Mouse (Mus musculus) adrenal gland, postnatal 36 days (tissue): ENCODE results near the gene Hyou1. TPM values are rescaled to one million over a fixed set of nuclear protein-coding genes. Genes with fewer than 3 reads are reported as not detected.
A peak's percentile ranks its signal among the peaks of the same experiment; 100 is the strongest.
"Not testable (repeated sequence)": the region's sequence is repeated elsewhere in the genome, so short reads cannot be mapped to it uniquely, and the experiment has no call there.

ENCODE experiments used
- DNase-seq, 2 experiments: peaks; one replicate each; pipeline ENCODE4 v3.0.0; 2021; ENCODE audit warnings: mixed read lengths in 1 of 2
- long read RNA-seq, 2 experiments: library from polyadenylated mRNA; stranded (forward); transcript quantifications; one replicate each; pipeline ENCODE4 v2.0.0; 2021; ENCODE audit warnings: borderline sequencing depth in 2 of 2
- total RNA-seq, 2 experiments: library from RNA; stranded (reverse); gene quantifications; 2 replicates each; pipeline ENCODE4 v1.2.3; 2021

Hyou1 gene
- total RNA-seq, result 100 to 1,000 TPM; 203 to 204 TPM
- long read RNA-seq, experiment 1, full-length matches to known transcripts, result 62 of 90 reads
- long read RNA-seq, experiment 1, partial matches to known transcripts, result 22 of 90 reads
- long read RNA-seq, experiment 1, other reads (novel, unspliced or antisense), result 6 of 90 reads
- long read RNA-seq, experiment 2, full-length matches to known transcripts, result 14 of 17 reads
- long read RNA-seq, experiment 2, partial matches to known transcripts, result 1 of 17 reads
- long read RNA-seq, experiment 2, other reads (novel, unspliced or antisense), result 2 of 17 reads

DNA sequence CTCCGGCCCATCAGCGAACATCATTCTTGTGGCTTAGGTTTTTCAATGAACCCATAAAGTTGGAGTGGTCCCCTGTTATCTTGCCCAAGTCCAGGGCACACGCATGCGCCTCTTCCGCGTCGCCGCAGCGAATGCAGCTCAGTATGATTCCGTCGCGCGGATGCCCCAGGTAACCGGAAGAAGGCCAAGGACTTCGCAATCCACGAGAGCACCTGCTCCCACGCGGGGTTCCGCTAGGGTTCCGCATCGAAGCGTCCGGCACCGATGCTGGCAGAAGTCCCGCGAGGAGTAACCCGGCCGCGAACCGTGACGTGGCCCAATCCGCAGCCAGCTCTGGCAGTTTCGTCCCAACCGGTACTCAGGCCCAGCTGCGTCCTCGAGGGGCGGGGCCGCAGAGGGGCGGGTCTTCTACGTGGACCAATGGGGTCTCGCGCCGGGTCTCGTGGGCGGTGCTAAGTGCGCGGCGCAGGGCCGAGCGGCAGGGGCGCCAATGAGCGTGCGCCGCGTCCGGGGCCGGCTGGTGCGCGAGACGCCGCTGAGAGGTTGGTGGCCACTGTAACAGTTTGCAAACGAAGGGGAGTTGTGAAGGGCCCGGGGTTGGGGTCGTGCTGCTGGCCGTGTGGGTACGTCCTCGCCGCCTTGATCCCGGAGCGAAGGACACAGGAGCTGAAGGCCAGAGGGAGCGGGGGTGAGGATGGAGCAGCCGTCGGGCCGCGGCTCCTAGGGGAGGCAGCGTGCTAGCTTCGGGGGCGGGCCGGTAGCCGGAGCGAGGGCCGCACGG, at the start of gene Hyou1:
Hyou1 (plus strand) TSS at position 437 of the 781 bp plus-strand sequence.
- peak; percentile 99 for DNase-seq

DNA sequence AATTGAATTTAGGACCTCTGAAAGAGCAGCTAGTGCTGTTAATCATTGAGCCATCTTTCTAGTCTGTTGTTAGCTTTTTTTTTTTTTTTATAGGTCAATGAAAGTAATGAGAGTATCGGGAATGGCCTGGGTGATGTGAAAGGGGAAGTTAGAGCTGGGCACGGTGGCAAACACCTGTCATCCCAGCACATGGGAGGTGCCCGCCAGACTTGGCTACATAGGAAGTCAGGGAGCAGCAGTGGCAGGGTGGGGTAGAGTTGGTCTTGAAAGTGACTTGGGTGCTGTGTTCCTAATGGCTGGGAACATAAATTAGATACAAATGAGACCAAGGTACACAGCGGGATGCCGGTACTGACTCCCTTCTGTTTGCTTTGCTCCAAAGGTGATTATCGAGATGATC, 48.6 kb upstream of the Hyou1 start:
- no peak for DNase-seq

DNA sequence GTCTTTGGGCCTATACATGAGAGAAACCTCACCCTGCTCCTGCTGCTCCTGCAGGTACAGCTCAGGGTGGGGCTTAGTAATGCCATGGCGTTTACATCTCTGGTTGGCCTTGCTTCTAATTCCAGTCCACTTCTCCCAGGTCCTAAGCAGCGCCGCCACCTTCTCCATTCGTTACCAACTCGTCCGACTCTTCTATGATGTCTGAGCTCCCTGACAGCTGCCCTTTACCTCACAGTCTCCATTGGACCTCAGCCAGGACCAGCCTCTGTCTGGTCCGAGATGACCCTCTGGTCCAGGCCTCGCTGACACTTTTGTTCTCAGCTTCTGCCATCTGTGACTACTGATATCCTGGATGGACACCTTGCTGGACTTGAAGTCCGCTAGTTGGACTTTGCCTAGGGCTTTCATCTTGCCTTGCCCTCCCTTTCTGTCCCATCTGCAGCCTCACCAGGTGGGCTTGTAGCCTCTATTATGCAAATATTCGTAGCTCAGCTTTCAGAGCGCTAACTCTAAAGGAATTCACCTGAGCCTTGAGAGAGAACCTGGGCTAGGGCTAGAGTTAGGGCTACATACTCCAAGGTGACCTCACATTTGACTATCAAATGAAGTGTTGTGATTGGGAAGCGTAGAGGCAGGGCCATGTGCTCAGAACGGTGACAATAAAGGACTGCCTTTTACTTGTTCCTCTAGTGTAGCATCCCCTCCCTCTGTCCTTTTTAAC, 46.2 kb upstream of the Hyou1 start:
- no peak for DNase-seq

DNA sequence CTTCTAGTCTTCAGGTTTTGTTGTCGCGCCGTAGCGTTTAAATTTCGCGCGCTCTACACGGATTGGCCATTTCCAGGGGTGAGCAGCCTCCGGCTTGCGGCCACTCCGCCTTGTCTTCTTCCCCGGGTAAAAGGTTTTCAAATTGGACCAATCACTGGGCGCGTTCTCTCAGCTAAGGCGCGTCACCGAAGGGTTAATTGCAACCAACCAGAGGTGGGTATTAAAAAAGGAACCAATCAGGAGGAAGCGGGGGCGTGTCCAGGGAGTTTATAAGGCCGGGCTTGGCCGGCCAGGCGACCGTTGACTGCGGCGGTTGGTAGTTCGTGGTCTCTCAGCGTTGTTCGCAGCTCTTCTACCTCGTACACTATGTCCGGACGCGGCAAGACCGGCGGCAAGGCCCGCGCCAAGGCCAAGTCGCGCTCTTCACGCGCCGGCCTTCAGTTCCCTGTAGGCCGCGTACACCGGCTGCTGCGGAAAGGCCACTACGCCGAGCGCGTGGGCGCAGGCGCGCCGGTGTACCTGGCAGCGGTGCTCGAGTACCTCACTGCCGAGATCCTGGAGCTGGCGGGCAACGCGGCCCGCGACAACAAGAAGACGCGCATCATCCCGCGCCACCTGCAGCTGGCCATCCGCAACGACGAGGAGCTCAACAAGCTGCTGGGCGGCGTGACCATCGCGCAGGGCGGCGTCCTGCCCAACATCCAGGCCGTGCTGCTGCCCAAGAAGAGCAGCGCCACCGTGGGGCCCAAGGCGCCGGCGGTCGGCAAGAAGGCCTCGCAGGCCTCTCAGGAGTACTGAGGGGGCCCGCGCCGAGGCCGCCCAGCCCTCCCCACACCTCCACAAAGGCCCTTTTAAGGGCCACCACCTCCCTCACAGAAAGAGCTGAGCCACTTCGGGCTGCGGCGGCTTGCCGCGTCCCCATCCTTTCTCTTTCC, 44.6 kb upstream of the Hyou1 start, which contains the start of gene H2afx:
H2afx (plus strand) TSS at position 299 of the 935 bp plus-strand sequence.
- DNase-seq, result peak; percentile 96 to 97

DNA sequence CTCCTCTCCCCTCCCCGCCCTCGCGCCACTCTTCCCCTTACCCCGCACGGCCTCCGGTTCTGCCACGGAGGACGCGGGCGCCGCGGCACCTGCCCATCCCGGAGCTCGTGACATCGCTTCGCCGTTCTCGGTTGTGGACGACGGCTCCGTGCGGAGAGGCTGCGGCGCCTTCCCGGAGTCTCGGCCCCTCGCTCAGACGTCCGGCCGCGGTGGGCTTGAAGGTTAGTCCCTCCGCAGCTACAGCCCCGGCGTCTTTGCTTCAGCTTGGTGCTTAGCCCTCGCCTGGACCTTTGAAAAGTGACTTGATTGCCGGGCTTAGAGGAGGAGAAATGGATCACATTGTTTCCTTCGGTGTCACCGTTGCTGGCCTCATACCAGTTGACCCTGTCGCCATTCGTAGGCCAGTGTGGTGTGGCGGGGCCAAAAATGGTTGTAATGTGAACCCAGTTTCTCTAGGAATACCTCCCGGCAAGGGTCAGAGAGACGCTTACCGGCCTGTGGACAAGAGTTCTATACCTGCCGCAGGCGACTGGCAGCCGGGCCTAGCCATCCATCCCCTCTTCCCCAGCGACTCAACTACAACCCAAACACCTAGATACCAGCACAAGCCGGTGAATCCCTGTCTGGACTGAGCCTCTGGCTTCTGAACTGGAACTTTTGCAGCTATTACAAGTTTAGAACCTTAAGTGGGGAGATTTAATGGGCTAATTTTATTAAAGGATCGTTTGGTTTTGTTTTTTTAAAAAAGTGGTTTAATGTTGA, 43.8 kb upstream of the Hyou1 start:
- DNase-seq, result peak; percentile 54 to 56

DNA sequence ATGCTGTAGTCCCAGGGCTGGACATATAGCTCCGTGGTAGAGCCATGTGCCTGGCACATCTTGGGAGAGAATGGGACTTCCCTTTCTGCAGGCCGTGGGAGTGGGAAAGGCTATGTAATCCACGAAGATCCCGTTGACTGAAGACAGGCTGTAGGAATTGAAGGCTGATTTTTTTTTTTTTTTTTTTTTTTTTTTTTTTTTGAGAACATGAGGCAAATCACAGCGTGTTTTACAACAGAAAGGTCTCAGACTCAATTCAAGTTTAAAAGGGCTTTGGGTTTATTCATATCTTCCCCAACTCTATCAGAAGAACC, 43.2 kb upstream of the Hyou1 start:
- DNase-seq, result no peak

DNA sequence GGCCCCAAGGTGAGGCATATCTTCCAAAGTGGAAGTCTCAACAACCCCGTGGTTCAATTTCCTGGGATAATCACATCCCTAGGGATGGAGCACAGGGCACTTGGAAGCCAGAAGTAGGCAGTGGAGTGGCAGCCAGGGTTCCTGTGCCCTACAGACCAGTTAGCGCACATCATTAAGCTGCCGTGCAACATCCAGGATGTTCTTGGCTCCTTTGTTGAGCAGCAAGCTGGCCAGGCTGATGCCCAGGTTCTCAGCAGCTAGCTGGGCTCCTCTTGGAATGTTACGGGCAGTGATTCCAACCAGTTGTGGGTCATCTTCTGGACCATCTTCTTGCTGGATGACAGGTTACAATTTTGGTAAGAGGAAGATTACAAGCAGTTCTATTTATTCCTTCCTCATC, 42.8 kb upstream of the Hyou1 start:
- DNase-seq, result not testable (repeated sequence)

DNA sequence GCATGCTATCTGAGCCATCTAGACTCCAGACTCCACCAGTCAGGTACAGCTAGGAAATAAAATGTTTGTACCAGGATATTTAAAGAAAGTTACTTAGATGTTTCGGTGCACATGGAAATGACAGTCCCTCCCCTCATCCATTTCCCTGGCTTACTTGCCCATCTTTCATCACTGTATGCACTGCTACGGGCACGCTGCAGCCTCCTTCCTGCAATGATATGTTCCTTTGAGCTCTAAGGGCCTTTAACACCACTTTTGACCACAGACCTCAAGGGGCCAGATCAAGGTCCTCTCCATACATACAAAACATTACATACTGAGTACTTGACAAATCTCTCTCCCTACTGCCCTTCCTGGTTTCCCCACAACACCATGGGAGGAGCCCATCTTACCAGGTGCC, 42.3 kb upstream of the Hyou1 start:
- no peak for DNase-seq

DNA sequence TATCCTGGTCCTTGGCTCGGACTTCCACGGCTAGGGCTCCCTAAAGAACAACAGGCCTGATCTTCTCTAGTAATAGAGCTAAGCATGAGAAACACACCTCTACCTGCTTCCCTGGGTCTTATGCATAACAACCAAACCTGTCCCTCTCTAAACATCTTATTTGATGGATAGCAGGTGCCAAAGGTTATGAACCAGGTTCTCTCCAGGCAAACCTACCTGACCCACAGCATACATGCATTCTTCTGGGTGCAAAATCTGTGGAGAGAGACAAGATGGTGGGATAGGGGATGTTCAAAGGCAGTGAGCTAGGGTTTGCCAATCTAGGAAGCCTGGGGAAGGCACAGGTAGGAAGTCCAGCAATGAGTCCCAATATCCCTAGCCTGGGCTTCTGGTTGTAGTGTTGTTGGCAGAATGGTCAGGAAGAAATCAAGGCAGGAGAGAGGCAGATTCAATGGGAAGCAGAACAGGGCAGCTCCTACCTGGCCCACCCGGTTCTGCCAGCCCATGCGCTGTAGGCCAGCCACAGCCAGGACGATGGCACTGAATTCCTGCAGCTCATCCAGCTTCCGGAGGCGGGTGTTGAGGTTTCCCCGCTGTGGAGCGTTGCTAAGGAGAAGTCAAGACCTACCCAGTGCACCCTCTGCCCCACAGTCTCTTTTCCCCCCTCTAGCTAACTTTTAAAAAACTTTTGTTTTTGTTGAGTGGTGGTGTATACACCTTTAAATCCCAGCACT, 41.7 kb upstream of the Hyou1 start:
- no peak for DNase-seq

DNA sequence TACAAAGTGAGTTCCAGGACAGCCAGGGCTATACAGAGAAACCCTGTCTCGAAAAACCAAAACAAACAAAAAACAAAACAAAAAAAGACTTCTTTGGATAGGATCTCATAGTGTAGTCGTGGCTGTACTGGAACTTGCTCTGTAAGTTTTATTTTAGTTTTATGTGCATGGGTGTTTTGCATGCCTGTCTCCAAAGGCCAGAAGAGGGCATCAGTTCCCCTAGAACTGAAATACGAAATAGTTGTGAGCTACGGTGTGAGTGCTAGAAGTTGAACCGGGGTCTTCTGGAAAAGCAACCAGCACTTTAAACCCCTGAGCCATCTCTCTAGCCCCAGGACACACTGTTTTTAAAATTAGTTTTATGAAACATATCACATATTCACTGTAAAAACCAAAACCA, 40.7 kb upstream of the Hyou1 start:
- DNase-seq, result no peak

DNA sequence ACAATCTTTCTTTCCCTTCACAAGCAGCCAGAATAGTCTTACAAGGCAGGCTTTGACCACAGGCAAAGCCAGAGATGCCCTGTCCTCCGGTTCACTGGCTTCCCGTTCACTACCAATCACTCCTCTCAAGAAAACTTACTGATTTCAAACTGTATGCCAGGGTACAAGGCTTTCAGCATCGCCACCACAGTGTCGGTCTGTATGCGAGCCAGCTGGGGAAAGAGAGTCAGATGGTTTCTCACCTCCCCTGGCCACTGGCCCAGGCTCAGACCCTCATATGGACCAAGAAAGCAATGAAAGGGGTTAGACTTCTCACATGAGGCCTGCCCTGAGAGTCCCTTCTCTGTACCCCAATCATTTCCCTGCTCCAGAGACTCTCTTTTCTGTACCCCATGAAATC, 37.8 kb upstream of the Hyou1 start:
- DNase-seq, result no peak

DNA sequence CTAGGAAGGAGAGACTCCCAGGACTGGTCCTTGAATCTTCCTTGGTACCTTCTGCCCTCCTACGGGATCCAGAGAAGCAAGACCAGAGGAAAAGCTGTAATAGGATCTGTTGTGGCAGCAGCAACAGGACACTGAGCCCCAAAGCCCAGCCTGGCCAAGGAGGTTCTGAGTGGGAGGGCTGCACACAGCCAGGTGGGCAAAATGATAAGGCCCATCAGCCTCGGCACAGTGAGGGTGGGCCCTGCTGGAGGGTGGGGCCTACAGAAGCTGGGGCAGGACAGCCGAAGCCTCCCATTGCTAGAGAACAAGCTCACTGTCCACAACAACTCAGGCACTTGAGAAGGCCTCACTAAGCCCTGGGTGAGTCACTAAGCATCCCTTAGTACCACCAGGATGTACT, 37.1 kb upstream of the Hyou1 start:
- DNase-seq, result no peak

DNA sequence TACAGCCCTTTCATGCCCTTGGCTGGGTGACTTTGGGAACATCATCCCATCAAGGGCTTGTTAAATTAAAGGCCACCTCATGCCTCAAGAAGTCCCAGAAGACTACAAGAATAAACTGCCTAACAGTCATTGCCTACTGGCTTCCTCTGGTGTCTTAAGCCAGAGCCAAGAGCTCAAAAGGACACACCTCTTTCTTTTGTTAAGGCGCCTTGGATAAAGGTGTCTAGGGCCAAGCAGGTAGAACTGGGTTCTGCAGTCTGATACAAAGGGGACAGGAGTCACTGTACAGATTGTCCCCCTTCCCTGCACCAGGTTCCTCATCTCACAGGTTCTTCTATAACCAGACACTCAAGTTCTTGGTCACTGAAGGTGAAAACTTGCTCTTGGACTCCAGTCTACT, 36.7 kb upstream of the Hyou1 start:
- no peak for DNase-seq

DNA sequence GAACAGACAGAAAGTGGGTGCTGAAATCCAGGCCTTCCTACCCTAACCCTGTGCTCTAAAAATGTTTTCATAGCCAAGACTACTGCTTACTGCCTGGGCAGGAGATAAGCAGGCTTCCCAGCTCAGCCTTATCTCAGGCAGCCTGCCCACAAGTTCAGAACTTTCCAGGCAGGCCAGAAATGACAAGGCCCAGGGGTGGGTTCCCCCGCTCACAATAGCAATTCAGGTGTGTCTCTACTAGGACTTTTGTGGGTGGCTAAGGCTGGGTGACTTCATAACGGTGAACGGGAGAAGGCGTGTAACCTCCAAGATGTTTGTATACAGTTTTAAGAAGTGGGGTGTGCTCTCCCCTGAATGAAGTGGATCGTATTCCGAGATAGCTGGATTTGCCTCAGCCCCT, 36.0 kb upstream of the Hyou1 start:
- peak; percentile 42 to 51 for DNase-seq

DNA sequence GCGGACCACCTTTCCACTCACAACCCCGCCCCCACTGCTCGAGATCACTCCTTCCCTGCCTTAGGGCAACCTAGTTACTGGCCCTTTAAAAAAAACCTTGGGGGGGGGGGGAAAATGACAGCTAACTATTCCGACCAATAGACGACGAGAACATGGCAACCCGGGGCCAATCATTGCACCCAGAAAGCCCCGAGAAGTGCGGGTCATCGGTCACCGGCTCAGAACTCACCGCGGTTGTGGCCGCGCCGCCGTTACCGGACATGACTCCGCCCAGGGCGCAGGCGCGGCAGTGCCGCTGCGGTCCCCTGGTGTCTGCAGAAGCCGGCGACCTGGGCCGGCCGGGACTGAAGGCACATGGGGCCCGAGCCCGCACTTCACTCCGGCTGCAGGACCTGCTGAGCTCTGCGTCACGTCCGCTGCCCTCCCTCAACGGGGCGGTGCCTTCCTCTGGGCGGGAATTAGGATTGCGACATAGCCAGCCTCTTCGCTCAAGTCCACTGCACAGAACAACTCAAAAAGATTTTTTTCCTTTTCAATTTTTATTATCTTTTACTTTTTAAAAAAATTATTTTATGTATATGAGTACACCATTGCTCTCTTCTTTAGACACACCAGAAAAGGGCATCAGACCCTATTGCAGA, 35.4 kb upstream of the Hyou1 start, which contains the start of gene Hmbs:
Hmbs (minus strand) TSS at position 448 of the 641 bp plus-strand sequence.
- peak; percentile 95 for DNase-seq

DNA sequence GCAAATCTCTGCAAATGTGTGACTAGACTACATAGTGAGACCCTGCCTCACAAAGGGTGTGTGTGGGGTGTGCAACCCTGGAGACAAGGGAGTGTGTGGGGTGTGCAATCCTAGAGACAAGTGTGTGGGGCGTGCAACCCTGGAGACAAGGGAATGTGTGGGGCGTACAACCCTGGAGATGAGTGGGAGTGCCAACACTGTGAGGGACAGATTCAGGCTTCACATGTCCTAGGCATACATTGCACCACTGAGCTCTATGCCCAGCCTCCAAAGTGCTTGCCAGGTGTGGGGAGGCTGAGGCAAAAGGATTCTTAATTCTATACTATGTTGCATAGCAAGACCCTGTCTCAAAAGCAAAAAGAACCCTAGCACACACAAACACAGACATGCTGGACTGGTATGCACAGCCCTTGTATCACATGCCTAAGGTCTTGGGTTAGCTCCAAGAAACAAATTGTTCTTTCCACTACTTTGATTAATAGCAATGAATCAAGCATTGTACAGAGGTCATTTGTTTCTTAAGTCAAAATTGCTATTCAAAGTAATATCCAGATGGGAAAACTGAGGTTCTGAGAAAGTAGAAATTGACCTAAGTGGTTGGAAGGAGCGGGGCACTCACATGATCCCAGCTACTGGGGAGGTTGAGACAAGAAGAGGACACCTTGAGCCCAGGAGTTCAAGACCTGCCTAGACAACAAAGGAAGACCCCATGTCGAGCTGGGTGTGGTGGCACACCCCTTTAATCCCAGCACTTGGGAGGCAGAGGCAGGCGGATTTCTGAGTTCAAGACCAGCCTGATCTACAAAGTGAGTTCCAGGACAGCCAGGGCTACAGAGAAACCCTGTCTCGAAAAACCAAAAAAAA, 33.5 kb upstream of the Hyou1 start:
- DNase-seq, result no peak

DNA sequence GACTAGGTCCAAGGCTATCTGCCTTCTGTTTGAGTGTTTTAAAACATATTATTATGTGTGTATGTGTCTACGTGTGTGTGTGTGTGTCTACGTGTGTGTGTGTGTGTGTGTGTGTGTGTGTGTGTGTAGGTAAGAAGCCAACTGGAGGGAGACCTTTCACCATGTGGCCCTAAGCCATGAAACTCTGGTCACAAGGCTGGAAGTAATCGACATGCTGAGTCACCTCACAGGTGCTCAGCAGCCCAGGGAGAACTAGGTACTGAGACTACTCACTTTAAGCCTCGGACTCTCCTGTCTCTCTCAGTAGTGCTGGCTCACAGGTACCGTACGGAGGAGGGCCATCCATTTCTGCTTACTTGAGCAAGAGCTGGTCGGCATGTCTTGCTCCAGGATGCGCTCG, 32.1 kb upstream of the Hyou1 start:
- DNase-seq, result no peak

DNA sequence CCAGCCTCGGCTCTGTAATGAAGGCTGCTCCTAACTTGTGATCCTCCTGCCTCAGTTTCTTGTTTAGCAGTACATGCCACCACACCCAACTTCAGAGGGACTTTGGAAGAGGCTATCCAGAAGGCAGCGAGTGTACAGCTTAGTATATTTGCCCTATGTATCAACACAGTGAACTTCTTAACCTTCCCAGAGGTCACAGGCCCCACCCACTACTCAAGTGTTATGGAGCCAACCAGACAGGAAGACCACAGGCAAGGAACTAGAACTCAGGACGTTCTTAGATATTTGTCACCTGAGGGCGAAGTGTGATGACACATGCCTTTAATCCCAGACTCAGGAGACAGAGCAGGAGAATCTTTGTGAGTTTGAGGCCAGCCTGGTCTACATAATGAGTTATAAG, 31.7 kb upstream of the Hyou1 start:
- no peak for DNase-seq

DNA sequence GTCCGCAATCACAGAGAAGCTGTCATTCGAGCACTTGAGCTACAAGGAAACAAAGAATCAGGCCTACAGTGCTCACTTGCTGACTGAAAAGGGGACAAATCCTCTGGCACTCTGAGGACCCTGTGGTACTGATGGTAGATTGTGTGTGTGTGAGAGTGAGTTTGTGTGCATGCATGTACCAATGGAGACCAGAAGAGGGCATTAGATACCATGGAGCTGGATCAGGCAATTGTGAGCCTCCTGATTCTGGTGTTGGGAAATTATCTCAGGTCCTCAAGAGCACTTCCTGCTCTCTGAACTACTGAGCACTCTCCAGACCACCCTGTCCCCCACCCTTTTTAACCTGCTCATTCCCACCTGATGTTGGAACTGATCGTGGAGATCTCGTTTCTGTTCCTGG, 30.7 kb upstream of the Hyou1 start:
- no peak for DNase-seq
